Comparison of ENCODE assay signal across 9 mouse cellular contexts in genomic region chr7:68580650-68581049, GRCm38 (mm10).
A peak's percentile ranks its signal among the peaks of the same experiment; 100 is the strongest.
DNase-seq lines count a peak whose midpoint lies in the region; ATAC-seq lines count a peak whose summit lies in the region.
"Had no signal": no experiment of that assay in that cellular context is flagged by ENCODE, and none has a peak within 500 bp of the region (broad histone marks: within the 10 kb centered on the region; RNA-seq: fewer than 3 reads in every experiment).

No protein-coding gene starts in this region.

- no peaks in the 10 kb centered on the region for H3K4me1 ChIP-seq in midbrain, embryonic 11.5 days (ENCODE audit: control insufficient read depth, insufficient read depth, low read length)
- H3K4me1 ChIP-seq in midbrain, embryonic 13.5 days (replicated peaks) = peaks cover 12% of the 10 kb centered on the region
- H3K4me1 ChIP-seq: lung, embryonic 15.5 days had no signal

- no peak overlapping the region for H3K9ac ChIP-seq in midbrain, embryonic 11.5 days (ENCODE audit: low read length)
- no peak overlapping the region for H3K9ac ChIP-seq in midbrain, embryonic 13.5 days (replicated peaks)

- DNase-seq in midbrain, embryonic 11.5 days (ENCODE audit: low spot score, missing footprints) = peak; percentile 91
- peak; percentile 2 for DNase-seq in adipocyte (ENCODE audit: low spot score)
- peak; percentile 16 for DNase-seq in cerebellum, adult 9-11 months
- DNase-seq in gastrocnemius, postnatal 14 days = peak; percentile 15
- DNase-seq in left cerebral cortex, adult 8-10 months (ENCODE audit: low spot score in 2 of 2) = peak; percentile 10 to 16
- peak; percentile 67 for DNase-seq in retina, postnatal 1 day

- intact Hi-C loops in gastrocnemius, postnatal 14 days (cut with DNase I; ENCODE audit: low total_unique reads) = no loop called here

- H3K4me3 ChIP-seq in midbrain, embryonic 11.5 days (ENCODE audit: low read depth, low read length) = no peak overlapping the region
- H3K4me3 ChIP-seq in midbrain, embryonic 13.5 days (replicated peaks) = no peak overlapping the region

- H3K9me3 ChIP-seq in midbrain, embryonic 11.5 days (ENCODE audit: control insufficient read depth, low read length) = no peaks in the 10 kb centered on the region
- H3K9me3 ChIP-seq in midbrain, embryonic 13.5 days = no peaks in the 10 kb centered on the region
- H3K9me3 ChIP-seq: lung, embryonic 15.5 days had no signal

- no peaks in the 10 kb centered on the region for H3K27me3 ChIP-seq in midbrain, embryonic 11.5 days (ENCODE audit: control insufficient read depth, insufficient read depth, low read length)
- H3K27me3 ChIP-seq in midbrain, embryonic 13.5 days = peaks cover 30% of the 10 kb centered on the region

- no peak overlapping the region for H3K27ac ChIP-seq in midbrain, embryonic 11.5 days (ENCODE audit: low read depth, low read length)
- no peak overlapping the region for H3K27ac ChIP-seq in midbrain, embryonic 13.5 days
- H3K27ac ChIP-seq: lung, embryonic 15.5 days had no signal

- 35% methylated on average over 4 of the region's 4 CpGs for WGBS in midbrain, embryonic 11.5 days
- WGBS in midbrain, embryonic 13.5 days = 40% methylated on average over 4 of the region's 4 CpGs

- no peak overlapping the region for H3K4me2 ChIP-seq in midbrain, embryonic 11.5 days
- no peak overlapping the region for H3K4me2 ChIP-seq in midbrain, embryonic 13.5 days (replicated peaks)

- no peak for ATAC-seq in midbrain, embryonic 11.5 days (ENCODE audit: low FRiP score)
- ATAC-seq in midbrain, embryonic 13.5 days = no peak
- ATAC-seq in erythroid progenitor cell, adult 5-6 weeks (replicated peaks; ENCODE audit: low FRiP score, poor library complexity, severe bottlenecking) = no peak

- no peaks in the 10 kb centered on the region for H3K36me3 ChIP-seq in midbrain, embryonic 11.5 days (ENCODE audit: control insufficient read depth, insufficient read depth, low read length)
- H3K36me3 ChIP-seq in midbrain, embryonic 13.5 days = no peaks in the 10 kb centered on the region
- H3K36me3 ChIP-seq: lung, embryonic 15.5 days had no signal

Comparison
In these comparisons a context has a peak if more than half of its experiments do, and no peak if none do; other contexts are left out.
1. DNase-seq: peak in every context shown above with its lines; median percentile 91 in midbrain, embryonic 11.5 days; 67 in retina, postnatal 1 day; 16 in cerebellum, adult 9-11 months; 15 in gastrocnemius, postnatal 14 days; 13 in left cerebral cortex, adult 8-10 months; 2 in adipocyte.